Mouse (Mus musculus) myocyte (in vitro differentiated cells): Measurements from ENCODE around the gene Smarca4. TPM values are rescaled to one million over a fixed set of nuclear protein-coding genes. Genes with fewer than 3 reads are reported as not detected.

ENCODE experiments used
- H3K27me3 ChIP-seq: one replicate; pipeline ENCODE4 v1.6.1; 2011; ENCODE audit not compliant: control insufficient read depth, insufficient read depth, insufficient read length
- H3K36me3 ChIP-seq: one replicate; pipeline ENCODE4 v1.6.1; 2011; ENCODE audit not compliant: control insufficient read depth, insufficient read depth
- H3K4me2 ChIP-seq: one replicate; pipeline ENCODE4 v1.6.1; 2011; ENCODE audit warnings: low read depth, control low read depth
- H3K4me3 ChIP-seq: one replicate; pipeline ENCODE4 v1.5.1; 2011; ENCODE audit warnings: mild to moderate bottlenecking, control low read depth, moderate library complexity
- H3K79me2 ChIP-seq: one replicate; pipeline ENCODE4 v1.6.1; 2011; ENCODE audit not compliant: control insufficient read depth, insufficient read depth
- H3ac ChIP-seq: one replicate; pipeline ENCODE4 v1.6.1; 2011; ENCODE audit not compliant: control insufficient read depth, insufficient read length
- CEBPB ChIP-seq: IDR thresholded peaks from 2 replicates; pipeline ENCODE4 v1.6.1; 2011; ENCODE audit warnings: mild to moderate bottlenecking, moderate library complexity; ENCODE audit not compliant: poor library complexity, insufficient read depth, severe bottlenecking
- E2F4 ChIP-seq: IDR thresholded peaks from one replicate; pipeline ENCODE4 v1.6.1; 2011; ENCODE audit warnings: mild to moderate bottlenecking, control low read depth, moderate library complexity; ENCODE audit not compliant: insufficient read depth
- MAX ChIP-seq: IDR thresholded peaks from one replicate; pipeline ENCODE4 v1.6.1; 2011; ENCODE audit warnings: low read depth, mild to moderate bottlenecking, control low read depth
- MYOD1 ChIP-seq, 3 experiments: IDR thresholded peaks; one replicate each; pipeline ENCODE4 v1.6.1; 2011; ENCODE audit warnings: control low read depth in 2 of 3, low read depth in 2 of 3, mild to moderate bottlenecking in 2 of 3, moderate library complexity in 1 of 3; ENCODE audit not compliant: insufficient read length in 2 of 3, control insufficient read depth in 1 of 3
- MYOG ChIP-seq, 3 experiments: IDR thresholded peaks; one replicate each; pipeline ENCODE4 v1.6.1; 2011; ENCODE audit warnings: control low read depth in 2 of 3, low read depth in 2 of 3, mild to moderate bottlenecking in 2 of 3; ENCODE audit not compliant: insufficient read length in 2 of 3, control insufficient read depth in 1 of 3, insufficient read depth in 1 of 3
- POLR2A ChIP-seq: IDR thresholded peaks from one replicate; pipeline ENCODE4 v1.6.1; 2011; ENCODE audit warnings: low read depth, mild to moderate bottlenecking, control low read depth, moderate library complexity; ENCODE audit not compliant: insufficient read length
- POLR2AphosphoS2 ChIP-seq: IDR thresholded peaks from one replicate; pipeline ENCODE4 v1.6.1; 2011; ENCODE audit warnings: low read depth, control low read depth; ENCODE audit not compliant: insufficient read length
- REST ChIP-seq: IDR thresholded peaks from one replicate; pipeline ENCODE4 v1.6.1; 2011; ENCODE audit warnings: mild to moderate bottlenecking, control low read depth, moderate library complexity; ENCODE audit not compliant: insufficient read depth, insufficient read length
- SRF ChIP-seq: IDR thresholded peaks from one replicate; pipeline ENCODE4 v1.6.1; 2011; ENCODE audit warnings: low read depth; ENCODE audit not compliant: control insufficient read depth, insufficient read length
- TCF12 ChIP-seq: IDR thresholded peaks from one replicate; pipeline ENCODE4 v1.6.1; 2011; ENCODE audit warnings: mild to moderate bottlenecking, control low read depth; ENCODE audit not compliant: poor library complexity, insufficient read depth, severe bottlenecking
- TCF3 ChIP-seq: IDR thresholded peaks from one replicate; pipeline ENCODE4 v1.6.1; 2011; ENCODE audit warnings: low read depth, control low read depth; ENCODE audit not compliant: insufficient read length
- USF1 ChIP-seq: IDR thresholded peaks from one replicate; pipeline ENCODE4 v1.6.1; 2011; ENCODE audit warnings: low read depth, mild to moderate bottlenecking, control low read depth, moderate library complexity
- polyA plus RNA-seq: library from polyadenylated mRNA; unstranded; fragments of >200 nt; fragmentation: generic; extraction: Trizol; gene quantifications from one replicate; pipeline ENCODE4 v1.2.1, GENCODE M21; 2012; ENCODE audit warnings: missing spikeins

The Smarca4 gene
- polyA plus RNA-seq = 68.0 TPM

DNA sequence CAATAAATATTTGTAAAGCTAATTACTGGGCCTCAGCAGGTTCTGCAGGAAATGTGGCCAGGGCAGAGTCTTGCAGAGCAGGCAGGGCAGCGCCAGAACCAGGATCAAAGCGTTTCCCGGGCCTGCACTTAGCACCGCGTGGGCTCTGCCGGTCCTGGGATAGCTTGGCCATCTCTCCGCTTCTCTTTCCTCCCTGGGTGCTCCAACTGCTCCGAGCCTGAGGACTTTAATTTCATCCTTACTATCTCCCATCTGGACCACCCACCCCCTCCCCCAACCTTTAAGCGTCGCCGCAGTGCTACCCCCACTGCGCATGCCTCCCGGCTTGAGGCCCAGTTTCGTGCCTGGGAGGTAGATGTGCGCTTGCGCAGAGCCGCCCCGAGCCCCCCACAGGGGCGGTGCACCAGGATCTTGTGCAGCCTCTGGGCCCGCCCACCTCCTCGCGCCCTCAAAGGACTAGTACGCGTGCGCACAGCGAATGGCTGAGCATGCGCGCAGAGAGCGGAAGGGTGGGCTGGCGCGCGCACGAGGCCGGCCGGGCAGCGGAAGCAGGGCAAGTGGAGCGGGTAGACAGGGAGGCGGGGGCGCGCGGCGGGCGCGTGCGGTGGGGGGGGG, at the start of gene Smarca4:
Gene Smarca4 (plus strand): TSS at position 553 of the 615 bp plus-strand sequence.
- peak within 1 kb of the TSS; percentile 92 for H3K4me3 ChIP-seq
- peak; percentile 5 for TF ChIP-seq POLR2AphosphoS2
- TF ChIP-seq MYOD1 (IDR thresholded peaks at IDR 0.05; ENCODE audit: control insufficient read depth in 1 of 3, insufficient read length in 2 of 3, low read depth in 2 of 3) = no peak
- TF ChIP-seq SRF = peak; percentile 7
- TF ChIP-seq POLR2A = peak; percentile 59
- no peak for TF ChIP-seq USF1

DNA sequence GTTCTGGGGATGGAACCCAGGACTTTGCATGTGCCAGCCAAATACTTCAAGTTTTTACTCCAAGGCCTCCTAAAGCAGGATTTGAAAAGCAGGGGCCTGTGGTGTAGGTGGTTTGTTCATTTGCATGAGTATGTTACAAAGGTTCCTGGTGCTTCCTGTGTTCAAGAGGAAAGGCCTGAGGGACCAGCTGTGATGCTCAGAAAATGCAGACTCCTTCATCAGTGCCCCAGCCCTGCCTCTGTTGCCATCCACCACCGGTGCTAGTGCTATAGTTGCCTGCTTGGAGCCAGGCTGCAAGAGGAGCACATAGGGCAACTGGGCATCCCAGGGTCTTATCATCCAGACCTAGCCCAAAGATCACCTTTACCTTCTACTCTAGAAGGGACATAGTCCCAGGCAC, 49.4 kb upstream of the Smarca4 start:
- peaks cover 6% of the 10 kb centered on the region for H3K36me3 ChIP-seq
- H3K4me2 ChIP-seq = no peak overlapping the region
- no peak overlapping the region for H3ac ChIP-seq
- TF ChIP-seq CEBPB (no peak), REST (no peak), USF1 (no peak), MYOG (IDR thresholded peaks at IDR 0.05; ENCODE audit: control insufficient read depth in 1 of 3, insufficient read depth in 1 of 3, insufficient read length in 2 of 3, low read depth in 2 of 3) (no peak), POLR2A (no peak), MYOD1 (IDR thresholded peaks at IDR 0.05; ENCODE audit: control insufficient read depth in 1 of 3, insufficient read length in 2 of 3, low read depth in 2 of 3) (no peak), TCF12 (no peak), MAX (no peak), E2F4 (no peak), SRF (no peak), TCF3 (no peak), POLR2AphosphoS2 (no peak)
- no peak overlapping the region for H3K4me3 ChIP-seq
- no peaks in the 10 kb centered on the region for H3K27me3 ChIP-seq
- H3K79me2 ChIP-seq = peaks cover 64% of the 10 kb centered on the region

More for the DNA sequence above, at the start of gene Smarca4:
- H3K4me2 ChIP-seq = peak within 1 kb of the TSS; percentile 96
- no peaks in the 10 kb centered on the region for H3K27me3 ChIP-seq
- H3ac ChIP-seq = peak within 1 kb of the TSS; percentile 53
- H3K36me3 ChIP-seq = no peaks in the 10 kb centered on the region
- H3K79me2 ChIP-seq = peaks cover 43% of the 10 kb centered on the region

DNA sequence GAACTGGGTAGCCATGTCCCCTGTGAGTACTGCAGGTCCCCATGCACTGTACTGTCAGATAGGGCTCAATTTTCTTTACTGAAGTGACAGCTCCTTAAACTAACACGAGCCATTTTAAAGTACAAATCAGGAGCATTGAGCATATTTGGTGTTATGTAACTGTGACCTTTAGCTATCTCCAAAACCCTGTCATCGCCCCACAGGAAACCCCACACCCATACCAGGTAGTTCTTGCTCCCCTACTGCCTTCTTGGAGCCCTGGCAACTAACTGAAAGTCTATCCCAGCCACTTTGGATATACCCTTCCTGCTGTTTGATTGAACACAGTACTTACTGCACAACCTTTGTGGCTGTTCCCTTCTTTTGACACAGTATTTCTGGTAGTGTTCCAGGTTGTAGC, 48.9 kb upstream of the Smarca4 start:
- Histone ChIP-seq H3K36me3 (peaks cover 11% of the 10 kb centered on the region), H3ac (no peak overlapping the region), H3K4me2 (no peak overlapping the region), H3K27me3 (no peaks in the 10 kb centered on the region), H3K79me2 (peaks cover 60% of the 10 kb centered on the region), H3K4me3 (no peak overlapping the region)
- TF ChIP-seq REST (no peak), TCF12 (no peak), SRF (no peak), MAX (no peak), USF1 (no peak), POLR2AphosphoS2 (no peak), E2F4 (no peak), MYOD1 (IDR thresholded peaks at IDR 0.05; ENCODE audit: control insufficient read depth in 1 of 3, insufficient read length in 2 of 3, low read depth in 2 of 3) (no peak), POLR2A (no peak), MYOG (IDR thresholded peaks at IDR 0.05; ENCODE audit: control insufficient read depth in 1 of 3, insufficient read depth in 1 of 3, insufficient read length in 2 of 3, low read depth in 2 of 3) (no peak)

DNA sequence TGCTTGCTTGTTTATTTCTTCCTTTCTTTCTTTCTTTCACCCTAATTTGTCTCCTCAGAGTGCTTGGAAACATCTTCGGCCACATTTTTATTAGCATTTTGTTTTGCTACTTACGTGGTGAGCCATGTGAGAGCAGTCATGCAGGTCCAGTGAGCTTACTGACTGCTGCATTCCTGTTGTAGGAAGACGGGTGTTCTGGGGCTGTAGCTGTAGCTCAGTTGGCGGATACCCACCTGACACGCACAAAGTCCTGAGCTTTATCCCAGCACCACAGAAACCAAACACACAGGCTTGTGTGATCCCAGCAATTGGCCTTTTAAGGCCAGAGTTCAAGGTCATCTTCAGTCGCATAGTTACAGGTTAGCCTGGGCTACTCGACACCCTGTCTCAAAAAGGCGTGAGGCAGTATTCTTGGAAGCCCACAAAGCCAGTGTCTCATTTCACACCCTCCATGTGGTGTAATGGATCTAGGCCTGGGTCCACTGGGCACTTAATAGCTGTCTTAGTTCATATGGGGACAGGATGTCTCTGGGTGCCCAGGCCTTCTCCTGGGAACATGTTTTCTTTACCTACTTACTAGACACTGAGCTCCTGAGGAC, 47.2 kb upstream of the Smarca4 start:
- Histone ChIP-seq H3K36me3 (peaks cover 12% of the 10 kb centered on the region), H3ac (no peak overlapping the region), H3K79me2 (peaks cover 44% of the 10 kb centered on the region), H3K27me3 (no peaks in the 10 kb centered on the region), H3K4me2 (no peak overlapping the region), H3K4me3 (no peak overlapping the region)
- TF ChIP-seq TCF12 = no peak
- TF ChIP-seq CEBPB = no peak
- no peak for TF ChIP-seq USF1
- TF ChIP-seq E2F4 = no peak

DNA sequence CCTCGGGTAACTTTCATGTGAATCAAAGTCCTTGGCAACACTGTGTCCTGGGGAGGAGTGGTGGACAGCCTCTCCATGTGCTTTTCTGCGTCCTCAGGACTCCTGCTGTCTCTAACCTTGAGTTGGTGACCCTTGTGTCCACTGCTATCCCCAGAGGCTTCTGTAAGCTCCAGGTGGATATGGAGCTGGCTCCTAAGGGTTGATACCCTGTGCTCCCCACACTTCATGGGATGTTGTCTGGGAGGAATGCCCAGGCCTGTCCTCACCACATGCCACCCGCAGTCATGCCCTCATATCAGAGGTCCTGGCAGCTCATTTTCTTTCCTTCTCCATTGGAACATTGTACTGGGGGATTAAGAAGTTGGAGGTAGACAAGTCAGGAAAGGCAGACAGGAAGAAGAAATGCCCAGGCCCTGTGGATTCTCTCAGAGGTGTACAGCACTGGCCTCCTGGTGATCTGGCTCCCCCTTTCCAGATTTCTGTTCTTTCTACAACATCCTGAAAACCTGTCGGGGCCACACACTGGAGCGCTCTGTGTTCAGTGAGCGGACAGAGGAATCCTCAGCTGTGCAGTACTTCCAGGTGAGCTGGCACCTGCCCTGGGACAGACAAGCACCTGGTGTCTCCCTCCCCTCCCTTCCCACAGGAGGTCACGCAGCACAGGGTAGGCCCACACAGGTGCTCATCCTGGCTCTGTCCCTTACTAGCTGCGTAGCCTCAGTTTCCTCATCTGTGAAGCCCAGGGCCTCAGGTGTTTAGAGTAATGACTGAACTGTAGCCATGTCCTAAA, 41.8 kb upstream of the Smarca4 start:
- Histone ChIP-seq H3K79me2 (no peaks in the 10 kb centered on the region), H3K4me3 (no peak overlapping the region), H3K4me2 (no peak overlapping the region), H3ac (no peak overlapping the region), H3K36me3 (peaks cover 18% of the 10 kb centered on the region), H3K27me3 (no peaks in the 10 kb centered on the region)
- TF ChIP-seq REST (no peak), TCF12 (no peak), POLR2A (no peak), USF1 (no peak), TCF3 (no peak), E2F4 (no peak)
